Mouse (Mus musculus): ENCODE data around the gene Mettl21a.

GRCm38 (mm10) chr1:64609145-64609544 is 7.9 kb downstream of the Mettl21a start:
- TF ChIP-seq MYB (IDR thresholded peaks at IDR 0.05; ENCODE audit: low read depth, low read length): no peak
- TF ChIP-seq ZKSCAN1 (IDR thresholded peaks at IDR 0.05; ENCODE audit: low read depth, low read length): no peak
- TF ChIP-seq UBTF (IDR thresholded peaks at IDR 0.05; ENCODE audit: borderline replicate concordance, insufficient read depth, low read depth, low read length): no peak
- TF ChIP-seq MXI1 (IDR thresholded peaks at IDR 0.05; ENCODE audit: low read depth, low read length): no peak
